Mouse (Mus musculus) kidney, postnatal 36 days (tissue): ENCODE data around the gene Gm38392.

Source experiments
- DNase-seq, 2 experiments: peaks; one replicate each; pipeline ENCODE4 v3.0.0; 2021 to 2022; ENCODE audit warnings: mixed read lengths in 2 of 2

Gm38392 gene

DNA sequence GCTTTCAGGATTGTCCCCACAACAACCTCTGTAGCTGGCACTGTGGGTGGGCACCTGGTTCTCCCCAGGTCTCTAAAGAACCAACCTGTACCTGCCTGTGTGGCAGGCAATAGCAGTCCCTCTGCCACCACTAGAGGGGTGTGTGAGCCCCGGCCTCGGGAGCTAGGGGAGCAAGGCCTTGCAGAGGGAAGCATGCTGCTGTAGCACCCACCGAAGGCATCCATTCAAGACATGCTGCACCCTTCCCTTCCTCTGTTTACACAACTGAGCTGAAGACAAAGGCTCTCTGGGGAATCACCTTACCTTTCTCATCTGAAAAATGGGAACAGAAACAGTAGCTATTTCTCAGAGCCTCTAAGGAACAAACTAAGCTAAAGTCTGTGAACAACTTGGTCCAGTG is 51.8 kb downstream of the Gm38392 start:
- DNase-seq = peak in 1 of 2 experiments; percentile 64

DNA sequence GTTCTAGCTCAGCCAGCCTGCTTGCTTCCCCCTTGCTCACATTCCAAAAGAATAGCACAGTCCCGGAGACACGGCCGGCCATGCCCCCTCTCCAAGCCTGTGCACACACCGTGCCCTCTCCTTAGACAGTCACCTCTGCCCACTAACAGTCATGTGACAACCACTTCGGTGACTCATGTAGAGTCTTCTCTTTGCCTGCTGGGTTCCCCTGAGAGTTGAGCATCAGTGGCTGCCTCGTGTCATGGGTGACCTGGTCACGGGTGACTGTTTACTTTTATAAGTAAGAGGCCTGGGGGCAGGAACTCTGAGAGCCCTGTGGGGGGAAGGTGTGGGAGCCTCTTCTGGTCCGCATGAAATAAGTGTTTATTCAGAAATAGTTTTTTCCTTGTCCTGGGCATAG is 53.0 kb downstream of the Gm38392 start:
- DNase-seq = no peak

DNA sequence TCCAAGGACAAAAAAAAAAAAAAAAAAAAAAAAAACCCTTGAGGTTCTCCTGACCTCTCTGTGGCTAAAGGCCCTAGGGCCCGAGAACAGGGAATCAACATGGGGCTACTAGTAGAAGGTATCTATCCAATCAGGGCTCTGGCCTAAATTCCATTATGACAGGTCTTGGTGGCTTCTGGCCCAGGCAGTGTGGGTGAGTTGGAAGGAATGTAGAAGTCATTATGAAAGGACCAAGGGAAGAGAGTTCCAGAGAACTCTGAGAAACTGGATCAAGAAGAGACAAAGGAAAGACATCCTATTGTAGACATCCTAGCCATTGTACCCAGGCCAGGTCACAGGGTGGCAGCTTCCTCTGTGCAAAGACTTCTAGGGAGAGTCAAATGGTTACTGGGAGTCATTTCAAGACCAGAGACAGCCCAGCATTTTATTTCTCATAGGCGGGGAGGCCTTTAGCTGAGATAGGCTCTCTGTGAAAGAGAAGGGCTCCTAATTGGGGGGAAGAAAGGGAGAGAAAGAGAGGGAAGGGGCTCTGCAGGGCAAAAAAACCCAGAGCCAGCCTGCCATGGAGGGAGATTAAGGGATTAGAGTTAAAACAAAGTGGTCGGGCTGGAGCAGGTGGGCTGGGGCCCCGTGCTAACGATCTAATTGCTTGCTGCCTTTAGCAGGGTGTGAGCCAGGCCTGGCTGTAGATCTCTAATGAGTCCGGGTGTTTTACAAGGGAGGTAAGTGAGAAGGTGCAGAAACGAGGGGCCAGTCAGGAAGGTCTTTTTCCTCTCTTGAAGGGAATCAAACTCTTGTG is 54.0 kb downstream of the Gm38392 start:
- no peak for DNase-seq

DNA sequence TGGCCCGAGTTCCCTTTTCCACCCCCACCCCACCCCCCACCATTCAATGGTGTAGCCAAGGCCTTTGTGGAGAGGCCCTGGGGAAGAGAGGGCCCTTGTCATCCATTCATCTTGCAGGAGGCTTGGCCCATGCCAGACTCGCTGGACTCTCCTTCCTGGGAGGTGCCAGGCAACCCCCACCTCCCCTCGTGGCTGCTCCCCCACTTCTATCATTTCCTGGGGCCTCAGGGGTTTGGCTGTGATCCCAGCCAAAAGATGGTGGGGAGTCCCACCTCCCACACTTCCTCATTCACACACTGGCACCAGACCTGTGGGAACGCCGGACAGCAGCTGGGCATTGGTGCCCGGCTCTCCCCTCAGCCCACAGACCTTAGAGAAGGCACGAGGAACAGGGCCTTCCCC is 54.7 kb downstream of the Gm38392 start:
- DNase-seq = no peak

DNA sequence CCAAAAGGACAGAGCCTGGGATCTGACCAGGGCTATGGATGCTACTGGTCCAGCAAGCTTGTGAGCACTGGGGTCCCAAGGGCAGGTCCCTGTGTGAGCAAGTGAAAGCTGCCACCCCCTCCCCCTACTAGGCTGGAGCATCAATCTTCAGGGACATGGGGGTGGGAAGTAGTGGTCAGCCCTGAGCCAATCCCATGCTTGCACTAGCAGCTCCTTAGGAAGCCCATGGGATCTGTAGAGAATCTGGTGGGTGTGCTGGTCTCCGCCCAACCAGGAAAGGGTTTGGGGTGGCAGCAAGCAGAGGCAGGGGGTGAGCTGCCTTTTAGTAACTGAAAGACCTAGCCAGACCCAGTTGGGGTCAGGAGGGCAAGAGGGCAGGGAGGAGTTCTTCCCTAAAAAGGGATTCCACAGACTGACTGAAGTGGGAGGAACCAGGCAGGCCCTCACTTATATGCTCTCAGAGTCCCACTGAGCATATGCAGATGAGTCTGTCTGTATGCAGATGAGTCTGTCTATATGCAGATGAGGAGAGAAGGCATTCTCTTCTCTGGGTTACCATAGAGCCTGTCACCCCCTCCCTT is 55.9 kb downstream of the Gm38392 start:
- no peak for DNase-seq

DNA sequence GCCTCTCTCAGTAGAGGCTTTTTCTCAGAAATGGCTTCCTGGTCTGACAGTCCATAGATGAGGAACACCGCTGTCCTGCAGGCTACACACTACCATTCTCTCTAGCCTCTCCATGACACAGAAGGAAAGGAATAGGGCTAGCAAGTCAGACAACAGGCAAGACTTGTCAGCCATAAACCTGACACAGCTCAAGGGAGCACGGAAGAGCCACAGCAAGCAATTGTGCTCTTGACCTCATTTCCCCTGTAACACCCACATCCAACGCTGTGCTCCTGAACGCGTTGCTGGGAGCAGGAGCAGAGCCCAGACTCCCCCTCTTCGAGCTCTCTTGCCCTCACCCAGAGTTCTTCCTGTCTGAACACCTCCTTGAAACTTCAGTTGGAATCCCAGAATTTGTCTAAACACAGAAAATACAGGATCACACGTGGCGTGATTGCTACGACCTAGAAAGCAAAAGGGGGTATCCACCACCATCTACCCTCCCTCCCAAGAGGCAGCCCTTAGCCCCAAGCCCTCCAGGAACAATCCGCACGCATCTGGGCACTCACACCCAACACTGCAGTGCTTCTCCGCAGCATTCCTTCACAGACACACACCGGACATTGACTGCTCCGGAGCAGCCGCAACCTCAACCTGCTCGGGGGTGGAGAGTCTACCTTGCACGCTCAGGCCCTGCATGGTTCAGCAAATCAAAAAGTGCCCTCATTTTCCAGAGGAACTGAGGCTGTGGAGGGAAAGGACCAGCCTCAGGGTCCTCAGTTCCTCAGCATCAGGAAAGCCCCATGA is 56.6 kb downstream of the Gm38392 start:
- DNase-seq = peak in 1 of 2 experiments; percentile 30

DNA sequence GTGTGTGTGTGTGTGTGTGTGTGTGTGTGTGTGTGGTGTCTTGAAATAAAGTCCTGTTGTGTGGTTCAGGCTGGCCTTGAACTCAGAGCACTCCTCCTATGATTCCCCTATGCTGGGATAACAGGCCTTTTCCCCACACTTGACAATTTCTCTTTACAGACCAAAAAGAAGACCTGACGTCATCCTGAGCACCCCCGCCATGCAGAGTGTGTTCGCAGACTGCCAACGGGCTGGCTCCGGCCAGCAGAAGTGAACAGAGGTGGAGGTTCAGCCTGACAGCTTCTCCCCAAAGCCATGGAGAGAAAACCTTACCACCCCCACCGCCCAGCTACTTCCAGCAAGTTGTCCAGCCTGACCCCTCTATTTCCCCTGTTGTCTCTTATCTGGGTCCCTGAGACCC is 57.5 kb downstream of the Gm38392 start:
- no peak for DNase-seq

DNA sequence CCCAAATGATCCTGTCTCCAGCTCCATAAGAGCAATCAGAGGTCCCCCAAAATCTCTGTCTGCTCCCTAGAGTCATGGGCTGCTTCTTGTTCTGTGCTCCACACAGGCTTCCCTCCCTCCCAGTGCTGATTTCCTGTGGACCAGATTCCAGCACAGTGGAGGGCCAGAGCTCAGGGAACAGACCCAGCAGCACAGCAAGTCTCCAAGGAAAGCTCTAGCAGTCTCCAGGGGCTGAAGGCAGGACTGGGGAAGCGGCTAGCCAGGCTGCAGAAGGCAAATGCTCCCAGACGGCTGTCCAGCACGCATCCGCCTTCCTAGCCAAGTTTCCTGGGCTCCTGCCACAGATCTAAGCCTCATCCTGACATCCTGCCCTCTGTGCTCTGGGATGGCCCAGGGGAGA is 58.1 kb downstream of the Gm38392 start:
- DNase-seq = peak; percentile 23 to 29

DNA sequence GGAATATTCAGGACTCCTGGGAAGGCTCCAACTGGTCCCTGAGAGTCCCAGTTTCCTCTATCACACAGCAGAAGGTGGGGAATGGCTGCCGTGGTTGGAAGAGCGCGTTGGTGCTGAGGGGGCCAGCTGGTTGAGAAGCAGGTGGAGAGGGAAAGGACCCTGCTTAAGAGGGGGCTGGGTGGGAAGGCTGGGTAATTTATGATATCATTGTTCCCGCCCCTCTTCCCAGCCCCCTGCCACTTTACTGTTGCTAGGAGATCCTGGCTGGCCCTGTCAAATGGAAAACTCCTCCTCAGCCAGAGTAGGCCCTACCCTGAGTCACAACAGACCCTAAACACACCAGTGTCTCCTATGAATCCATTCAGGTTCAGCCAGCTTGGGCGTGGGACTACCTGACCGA is 59.0 kb downstream of the Gm38392 start:
- no peak for DNase-seq

DNA sequence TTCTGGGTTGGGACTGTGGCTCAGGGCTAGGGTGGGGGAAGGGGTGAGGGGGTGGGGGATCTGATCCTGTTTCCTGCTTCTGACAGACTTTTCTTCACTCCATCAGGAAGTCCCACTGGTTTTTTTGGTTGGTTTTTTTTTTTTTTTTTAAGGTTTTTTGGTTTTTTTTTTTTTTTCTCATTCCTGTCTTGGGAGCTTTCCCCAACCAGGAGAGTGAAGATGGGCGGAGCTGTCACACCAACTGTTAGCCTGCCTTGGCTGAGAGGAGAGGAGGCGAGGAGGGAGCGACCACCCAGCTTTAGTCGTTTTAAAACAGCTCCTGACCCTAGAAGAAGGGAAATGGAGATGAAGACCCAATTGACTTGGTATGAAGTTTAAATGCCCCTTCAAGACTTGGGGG is 59.8 kb downstream of the Gm38392 start:
- DNase-seq = no peak

DNA sequence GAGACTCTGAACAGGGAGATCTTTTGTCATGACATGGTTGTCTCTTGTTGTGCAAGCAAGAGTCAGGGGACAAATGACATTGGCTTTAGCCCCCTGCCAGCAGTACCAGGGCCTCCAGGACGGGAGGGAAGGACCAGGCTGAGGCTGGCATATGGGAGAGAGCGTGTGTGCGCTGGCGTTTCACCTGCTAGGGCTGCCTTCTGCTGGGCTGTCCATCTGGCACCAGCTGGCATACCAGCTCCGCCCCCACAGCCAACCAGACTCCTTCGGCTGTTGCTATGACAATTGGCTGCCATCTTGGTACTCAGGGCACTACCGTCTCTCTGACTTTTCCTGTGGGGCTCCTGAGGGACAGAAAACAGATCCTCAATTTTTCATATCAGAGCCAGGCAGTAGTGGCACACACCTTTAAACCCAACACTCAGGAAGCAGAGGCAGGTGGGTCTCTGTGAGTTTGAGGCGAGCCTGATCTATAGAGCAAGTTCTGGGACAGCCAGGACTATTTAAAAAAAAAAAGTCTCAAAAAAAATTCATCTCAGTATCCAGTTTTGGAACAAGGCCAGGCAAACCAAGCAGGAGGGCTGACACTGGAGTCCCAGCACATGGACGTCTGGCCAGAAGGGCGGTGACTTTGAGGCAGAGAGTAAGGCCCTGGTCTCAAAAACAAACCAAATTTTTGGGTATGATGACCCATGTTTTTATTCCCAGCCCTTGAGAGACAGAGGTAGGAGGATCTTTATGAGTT is 60.7 kb downstream of the Gm38392 start:
- no peak for DNase-seq

DNA sequence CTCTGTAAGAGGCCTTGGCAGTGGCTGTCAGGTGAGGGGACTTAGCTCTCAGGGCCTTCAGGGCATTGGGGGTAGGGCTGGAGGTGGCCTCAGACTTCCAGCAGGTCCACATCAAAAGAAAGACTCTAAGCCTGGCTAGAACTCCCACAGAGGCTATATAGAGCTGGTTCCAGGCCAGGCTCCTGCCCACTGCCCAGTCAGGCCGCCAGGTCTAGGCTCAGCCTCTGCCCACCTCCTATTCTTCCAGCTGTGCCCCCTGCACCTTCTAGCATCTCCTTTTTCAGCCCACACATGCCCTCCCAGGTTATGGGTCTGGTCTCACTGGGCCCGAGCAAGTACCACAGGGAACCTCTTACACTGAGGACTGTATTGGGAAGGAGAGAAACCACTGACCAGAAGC is 62.1 kb downstream of the Gm38392 start:
- DNase-seq = no peak

DNA sequence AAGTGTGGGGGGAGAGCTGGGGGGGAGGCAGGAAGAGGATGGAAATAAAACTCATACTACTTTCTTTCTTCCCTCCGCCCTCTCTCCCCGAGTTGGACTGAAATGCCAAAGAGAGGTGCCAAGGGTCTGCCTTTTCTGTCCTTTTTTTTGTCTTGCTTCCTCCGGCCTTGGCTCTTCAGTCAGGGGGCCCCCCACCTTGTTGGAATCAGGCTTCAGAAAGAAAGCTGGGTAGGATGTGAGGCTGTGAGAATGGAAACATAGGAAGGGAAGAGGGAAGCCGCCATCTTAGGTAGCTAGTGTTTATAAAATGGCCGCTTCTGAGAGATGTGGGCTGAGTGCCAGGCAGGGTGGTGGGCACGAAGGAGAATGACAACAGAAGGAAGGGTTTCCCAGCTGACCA is 64.6 kb downstream of the Gm38392 start:
- DNase-seq = no peak

DNA sequence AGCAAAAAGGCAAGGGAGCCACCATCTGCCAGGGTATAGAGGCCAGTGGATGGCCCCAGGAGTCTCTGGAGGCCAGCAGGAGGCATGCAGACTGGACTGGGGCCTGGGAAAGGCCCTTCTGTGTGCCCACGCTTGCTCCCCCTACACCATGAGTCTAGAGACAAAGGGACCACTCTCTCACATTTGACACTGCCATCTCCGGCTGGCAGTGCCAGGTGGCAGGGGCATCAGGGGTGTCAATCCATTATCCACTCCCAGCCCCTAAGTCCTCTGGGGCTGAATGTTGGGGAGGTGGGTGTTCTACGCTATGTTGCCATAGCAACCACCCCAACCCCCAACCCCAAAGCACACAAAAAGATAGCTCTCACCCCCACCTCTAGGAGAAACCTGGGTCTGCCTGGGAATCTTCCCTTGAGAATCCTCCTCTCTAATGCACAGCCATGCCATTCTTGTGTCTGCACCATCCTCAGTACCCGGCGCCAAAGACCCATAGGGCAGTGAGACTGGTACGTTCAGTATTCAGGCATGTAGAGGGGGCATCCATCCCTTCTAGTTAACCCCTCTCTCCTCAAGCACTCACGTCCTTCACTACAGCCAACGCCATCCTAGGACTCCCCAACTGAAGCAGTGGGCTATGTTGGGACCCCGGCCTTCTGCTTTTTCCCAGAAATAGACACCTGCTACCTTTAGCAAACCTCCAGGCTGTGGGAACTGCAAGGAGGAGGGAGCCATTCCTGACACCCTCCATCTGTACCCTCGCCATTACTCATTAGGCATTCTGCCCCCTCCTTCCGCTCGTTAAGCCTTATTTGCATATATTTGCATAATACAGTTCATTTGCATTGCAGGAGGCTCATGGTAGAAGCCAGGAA is 65.3 kb downstream of the Gm38392 start:
- no peak for DNase-seq

DNA sequence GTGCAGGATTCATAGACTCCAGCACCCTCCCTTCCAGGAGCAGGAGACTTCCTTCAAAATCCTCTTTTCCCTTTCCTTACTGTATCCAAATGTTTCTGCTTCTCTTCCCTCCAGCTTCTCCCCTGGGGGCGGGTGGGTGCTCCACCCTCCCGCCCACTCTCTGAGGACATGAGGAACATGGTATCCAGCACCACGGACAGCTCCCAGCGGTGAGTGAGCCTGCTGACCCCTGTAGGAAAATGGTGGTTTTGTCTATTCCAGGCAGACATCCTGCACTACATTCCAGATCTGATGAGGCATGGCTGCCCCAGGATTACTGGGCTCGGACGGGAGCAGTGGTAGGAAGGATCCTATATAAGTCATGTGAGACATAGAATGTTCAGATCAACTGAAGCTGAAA is 66.2 kb downstream of the Gm38392 start:
- peak; percentile 71 to 91 for DNase-seq

DNA sequence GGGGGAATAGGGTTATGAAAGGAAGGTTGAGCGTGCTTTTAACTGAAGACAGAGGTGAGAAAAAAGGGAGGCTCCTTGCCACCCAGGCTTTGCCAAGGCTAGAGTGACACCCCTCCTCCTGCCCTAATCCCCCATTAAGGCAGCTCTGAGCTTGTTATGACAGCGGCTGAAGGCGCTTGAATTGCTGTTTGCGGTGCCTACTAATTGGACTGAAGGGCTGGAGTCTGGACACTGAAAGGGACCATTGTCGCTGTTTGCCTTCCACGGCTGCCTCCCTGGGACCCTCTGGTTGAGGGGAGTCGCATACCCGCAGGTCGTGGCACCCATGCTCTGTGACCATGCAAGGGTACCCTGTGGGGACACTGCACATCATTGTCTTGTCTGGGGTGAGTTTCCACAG is 67.1 kb downstream of the Gm38392 start:
- no peak for DNase-seq

DNA sequence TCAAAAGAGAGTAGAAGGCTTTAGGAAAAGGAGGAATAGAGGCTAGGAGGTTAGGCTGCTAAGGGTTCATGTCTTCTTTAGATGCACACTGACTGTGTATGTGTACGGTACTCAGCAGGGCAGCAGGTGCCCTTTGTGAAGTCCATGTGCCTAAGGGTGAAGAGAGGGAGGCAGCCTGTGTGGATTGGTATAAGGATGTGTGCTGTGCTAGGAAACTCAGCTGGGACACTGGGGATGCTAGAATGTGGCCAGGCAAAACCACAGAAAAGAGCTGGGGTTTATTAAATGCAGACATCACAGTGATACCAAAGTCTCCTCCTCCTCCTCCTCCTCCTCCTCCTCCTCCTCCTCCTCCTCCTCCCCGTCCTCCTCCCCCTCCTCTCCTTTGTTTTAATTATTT is 69.3 kb downstream of the Gm38392 start:
- no peak for DNase-seq

DNA sequence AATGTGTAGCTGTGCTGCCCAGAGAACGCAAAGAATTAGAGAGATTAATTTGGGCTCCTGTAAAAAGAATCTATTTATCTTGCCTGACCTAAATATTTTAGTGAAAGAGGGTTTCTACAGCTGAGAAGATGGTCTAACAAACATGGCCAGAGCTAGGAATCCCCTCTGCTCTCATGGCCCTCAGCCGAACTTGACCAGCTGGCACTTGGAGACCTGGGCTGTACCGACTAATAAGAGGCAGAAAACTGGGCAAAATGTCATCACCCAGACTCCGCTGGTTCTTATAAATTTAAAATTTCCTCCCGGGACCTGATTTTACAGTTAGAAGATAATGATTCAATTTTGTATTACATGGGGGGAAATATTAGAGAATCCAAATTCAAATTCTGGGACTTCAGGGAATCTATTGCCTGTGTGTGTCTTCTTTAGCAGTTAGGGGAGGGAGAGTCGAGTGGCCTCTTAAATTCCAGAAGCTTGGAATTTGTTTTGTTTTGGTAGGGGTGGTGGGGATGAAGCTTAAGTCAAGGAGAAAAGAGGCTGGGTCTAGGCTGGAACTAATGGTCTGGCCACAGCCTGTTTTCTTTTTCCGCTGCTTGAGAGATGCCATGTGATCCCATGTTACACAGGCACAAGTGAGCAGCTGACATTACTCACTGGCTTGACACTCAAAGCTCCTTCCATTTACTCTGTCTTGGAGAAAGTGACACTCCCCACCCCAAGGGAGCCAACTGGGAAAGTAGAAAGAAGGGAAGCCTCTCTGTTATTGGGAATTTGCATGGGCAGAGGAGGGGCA is 70.3 kb downstream of the Gm38392 start:
- DNase-seq = no peak

DNA sequence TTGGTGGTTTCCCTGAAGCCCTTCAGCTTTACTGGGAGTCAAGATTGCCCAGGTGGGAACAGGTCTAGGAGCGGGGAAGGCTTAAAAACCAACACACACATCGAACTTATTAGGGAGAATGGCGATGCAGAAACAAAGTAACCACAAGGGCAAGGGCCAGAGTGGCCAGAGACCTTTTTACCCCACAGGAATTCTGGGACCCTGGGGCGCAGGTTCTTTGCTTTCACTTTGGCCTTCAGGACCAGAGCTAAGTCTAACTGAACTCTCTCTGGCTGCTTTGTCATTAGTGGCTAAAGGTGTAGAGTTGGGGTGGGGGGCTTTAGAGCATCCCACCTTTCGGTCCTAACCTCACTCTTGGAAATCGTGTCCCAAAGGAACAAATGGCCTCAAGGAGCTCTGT is 70.9 kb downstream of the Gm38392 start:
- no peak for DNase-seq

DNA sequence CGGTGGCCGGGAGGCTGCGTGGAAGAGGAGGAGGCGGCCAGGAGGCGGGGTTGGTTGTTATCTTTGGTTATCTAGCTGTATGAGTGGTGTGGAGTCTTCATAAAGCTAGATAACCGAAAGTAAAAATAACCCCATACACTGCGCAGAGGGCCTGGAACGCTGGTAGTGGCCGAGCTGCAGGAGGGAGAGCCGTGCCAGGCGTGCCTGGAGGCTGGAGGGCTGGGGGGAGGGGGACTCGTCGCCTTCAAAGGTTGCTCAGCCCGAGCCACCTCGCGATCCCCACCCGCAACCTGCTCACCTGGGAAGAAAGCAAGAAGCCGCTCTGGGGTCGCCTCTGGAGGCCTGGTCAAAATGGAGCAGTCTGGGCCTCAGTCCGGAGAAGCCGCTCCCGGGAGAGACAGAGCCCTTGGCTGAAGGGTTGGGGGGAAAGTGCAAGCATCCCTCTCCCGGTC is 71.4 kb downstream of the Gm38392 start:
- DNase-seq = no peak

DNA sequence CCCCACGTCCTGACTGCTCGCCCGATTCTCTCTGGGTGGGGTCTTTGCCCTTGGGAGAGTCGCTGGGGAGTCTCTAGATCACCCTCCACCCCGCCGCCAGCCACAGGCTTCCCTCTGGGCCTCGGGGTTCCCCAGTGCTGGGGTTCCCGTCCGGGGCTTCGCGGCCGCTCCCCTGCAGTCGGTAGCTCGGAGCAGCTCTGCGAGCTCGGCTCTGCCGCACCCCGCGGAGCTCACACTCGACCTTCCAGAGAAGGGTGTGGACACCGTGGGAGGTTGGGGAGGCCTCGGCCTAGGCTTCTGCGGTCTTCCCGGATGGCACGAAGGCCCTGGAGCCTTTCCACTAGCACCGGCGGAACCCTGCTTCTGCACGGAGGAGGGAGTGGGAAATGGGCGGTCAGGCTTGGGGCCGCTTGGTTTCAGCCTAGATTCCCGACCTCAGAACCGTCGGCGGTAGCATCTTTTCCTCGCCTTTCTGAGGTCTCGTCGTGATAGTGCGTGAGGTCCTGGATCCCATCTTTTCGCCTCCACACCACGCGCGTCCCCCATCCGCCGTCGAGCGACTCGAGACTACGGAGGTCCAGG is 71.9 kb downstream of the Gm38392 start:
- peak in 1 of 2 experiments; percentile 11 for DNase-seq
